Mouse (Mus musculus): ENCODE results near the gene Rgs9bp.

Rgs9bp gene

GRCm38 (mm10) chr7:35585191-35586054 is at the start of gene Rgs9bp:
TSS of gene Rgs9bp (minus strand) at chr7:35585582.
- peak; percentile 52 for DNase-seq

GRCm38 (mm10) chr7:35628496-35628895 is 43.1 kb upstream of the Rgs9bp start:
- peak; percentile 41 for DNase-seq

GRCm38 (mm10) chr7:35627371-35627770 is 42.0 kb upstream of the Rgs9bp start:
- no peak for DNase-seq

- DNase-seq = no peak
Measured at GRCm38 (mm10) chr7:35626038-35626437, 40.7 kb upstream of the Rgs9bp start.

- no peak for DNase-seq
Measured at GRCm38 (mm10) chr7:35622626-35623025, 37.2 kb upstream of the Rgs9bp start.

- no peak for DNase-seq
Measured at GRCm38 (mm10) chr7:35617513-35617912, 32.1 kb upstream of the Rgs9bp start.

GRCm38 (mm10) chr7:35609245-35609644 is 23.9 kb upstream of the Rgs9bp start:
- DNase-seq = no peak

GRCm38 (mm10) chr7:35606816-35607215 is 21.4 kb upstream of the Rgs9bp start:
- no peak for DNase-seq

GRCm38 (mm10) chr7:35602766-35603165 is 17.4 kb upstream of the Rgs9bp start:
- no peak for DNase-seq

GRCm38 (mm10) chr7:35601106-35601505 is 15.7 kb upstream of the Rgs9bp start:
- no peak for DNase-seq

- no peak for DNase-seq
Measured at GRCm38 (mm10) chr7:35600031-35600430, 14.6 kb upstream of the Rgs9bp start.

GRCm38 (mm10) chr7:35599492-35599891 is 14.1 kb upstream of the Rgs9bp start:
- DNase-seq = no peak

GRCm38 (mm10) chr7:35594311-35594710 is 8.9 kb upstream of the Rgs9bp start:
- no peak for DNase-seq

GRCm38 (mm10) chr7:35590731-35591191 is 5.4 kb upstream of the Rgs9bp start:
- DNase-seq = no peak

GRCm38 (mm10) chr7:35589485-35589884 is 4.1 kb upstream of the Rgs9bp start:
- no peak for DNase-seq

- DNase-seq = peak; percentile 15
Measured at GRCm38 (mm10) chr7:35588680-35589428, 3.5 kb upstream of the Rgs9bp start.

- no peak for DNase-seq
Measured at GRCm38 (mm10) chr7:35587728-35588127, 2.3 kb upstream of the Rgs9bp start.

GRCm38 (mm10) chr7:35586906-35587445 is 1.6 kb upstream of the Rgs9bp start:
- DNase-seq = no peak

- peak; percentile 96 for DNase-seq
Measured at GRCm38 (mm10) chr7:35586055-35586905, 898 bp upstream of the Rgs9bp start, which contains the start of gene Ankrd27. TSS of gene Ankrd27 (plus strand) at chr7:35586244.

GRCm38 (mm10) chr7:35584786-35585190 is 594 bp downstream of the Rgs9bp start:
- peak; percentile 38 for DNase-seq

- no peak for DNase-seq
Measured at GRCm38 (mm10) chr7:35584068-35584785, 1.2 kb downstream of the Rgs9bp start.
